Mouse (Mus musculus): ENCODE results near the gene Cyp2c29. TPM values are rescaled to one million over a fixed set of nuclear protein-coding genes. Genes with fewer than 3 reads are reported as not detected.
"Not testable (repeated sequence)": the region's sequence is repeated elsewhere in the genome, so short reads cannot be mapped to it uniquely, and the experiment has no call there.

Cyp2c29 gene
- polyA plus RNA-seq (2014; fragmentation: Nextera tagmentation; extraction: Ambion mirVana), result not detected in 2 replicates

DNA sequence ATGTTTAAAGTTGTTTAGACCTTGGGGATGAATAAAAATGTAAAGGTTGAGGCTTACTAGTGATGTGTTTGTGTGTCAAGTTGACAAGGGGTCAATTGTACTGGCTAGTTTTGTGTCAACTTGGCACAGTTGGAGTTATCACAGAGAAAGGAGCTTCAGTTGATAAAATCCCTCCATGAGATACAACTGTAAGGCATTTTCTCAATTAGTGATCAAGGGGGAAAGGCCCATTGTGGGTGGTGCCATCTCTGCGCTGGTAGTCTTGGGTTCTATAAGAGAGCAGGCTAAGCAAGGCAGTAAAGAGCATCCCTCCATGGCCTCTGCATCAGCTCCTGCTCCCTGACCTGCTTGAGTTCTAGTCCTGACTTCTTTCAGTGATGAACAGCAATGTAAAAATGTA is at the start of gene Cyp2c29:
Cyp2c29 (plus strand) TSS at position 301 of the 400 bp plus-strand sequence.
- no CpG with 5 or more reads among the region's 1 CpGs for WGBS
- not testable (repeated sequence) for H3K27ac ChIP-seq (ENCODE audit: low read depth, low read length); H3K9me3 ChIP-seq (ENCODE audit: control insufficient read depth, low read length); H3K27me3 ChIP-seq (ENCODE audit: control insufficient read depth, insufficient read depth, low read length); H3K4me2 ChIP-seq (replicated peaks; ENCODE audit: low read depth, low read length); H3K36me3 ChIP-seq (ENCODE audit: control insufficient read depth, insufficient read depth, low read length); H3K9ac ChIP-seq (ENCODE audit: low read depth, low read length); DNase-seq (ENCODE audit: low spot score); ATAC-seq (ENCODE audit: low FRiP score); H3K4me1 ChIP-seq (replicated peaks; ENCODE audit: control insufficient read depth, insufficient read depth, low read length); H3K4me3 ChIP-seq (ENCODE audit: low read depth, low read length)

DNA sequence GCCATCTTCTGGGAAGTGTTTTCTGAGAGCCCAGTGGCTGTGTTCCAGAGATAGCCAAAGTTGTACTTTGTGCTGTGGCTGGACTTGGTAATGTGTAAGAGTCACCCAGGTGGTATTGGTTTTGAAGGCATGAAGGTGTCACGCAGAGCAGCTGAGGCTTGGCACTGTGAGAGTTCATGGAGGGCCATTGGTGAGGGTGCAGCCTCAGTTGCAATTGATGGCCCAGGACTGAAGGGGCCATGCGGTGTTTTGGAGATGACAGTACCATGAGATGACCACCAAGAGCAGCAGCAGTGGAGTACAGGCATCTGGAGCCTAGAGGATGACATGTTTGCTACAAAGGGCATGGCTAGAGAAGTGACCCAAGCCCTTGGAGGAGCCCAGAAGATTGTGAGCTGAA is 2.2 kb upstream of the Cyp2c29 start:
- not testable (repeated sequence) for H3K4me1 ChIP-seq (replicated peaks; ENCODE audit: control insufficient read depth, insufficient read depth, low read length); H3K4me2 ChIP-seq (replicated peaks; ENCODE audit: low read depth, low read length); H3K27ac ChIP-seq (ENCODE audit: low read depth, low read length); H3K27me3 ChIP-seq (ENCODE audit: control insufficient read depth, insufficient read depth, low read length); H3K9ac ChIP-seq (ENCODE audit: low read depth, low read length); H3K4me3 ChIP-seq (ENCODE audit: low read depth, low read length); ATAC-seq (ENCODE audit: low FRiP score); DNase-seq (ENCODE audit: low spot score); H3K9me3 ChIP-seq (ENCODE audit: control insufficient read depth, low read length); H3K36me3 ChIP-seq (ENCODE audit: control insufficient read depth, insufficient read depth, low read length)
- WGBS, result 77% methylated on average over 2 of the region's 2 CpGs

DNA sequence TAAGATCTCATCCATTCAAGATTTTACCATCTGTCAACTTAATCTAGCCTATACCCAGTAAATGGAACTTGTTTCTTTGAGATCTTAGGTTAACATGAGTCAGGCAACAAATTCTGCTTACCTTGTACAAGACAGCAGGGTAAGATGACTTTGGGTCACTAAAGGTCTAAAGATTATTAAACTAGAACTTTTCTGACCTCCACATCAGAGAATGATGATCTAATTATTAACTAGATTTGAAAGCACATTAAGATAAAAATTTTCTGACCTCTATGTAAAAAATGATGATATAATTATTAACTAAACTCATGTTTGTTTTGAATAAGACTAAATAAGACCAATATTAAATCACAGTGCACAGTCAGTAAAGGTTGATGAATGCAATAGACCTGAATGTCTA is 13.6 kb downstream of the Cyp2c29 start:
- H3K4me3 ChIP-seq (ENCODE audit: low read depth, low read length), result no peak overlapping the region
- no peak for ATAC-seq (ENCODE audit: low FRiP score)

DNA sequence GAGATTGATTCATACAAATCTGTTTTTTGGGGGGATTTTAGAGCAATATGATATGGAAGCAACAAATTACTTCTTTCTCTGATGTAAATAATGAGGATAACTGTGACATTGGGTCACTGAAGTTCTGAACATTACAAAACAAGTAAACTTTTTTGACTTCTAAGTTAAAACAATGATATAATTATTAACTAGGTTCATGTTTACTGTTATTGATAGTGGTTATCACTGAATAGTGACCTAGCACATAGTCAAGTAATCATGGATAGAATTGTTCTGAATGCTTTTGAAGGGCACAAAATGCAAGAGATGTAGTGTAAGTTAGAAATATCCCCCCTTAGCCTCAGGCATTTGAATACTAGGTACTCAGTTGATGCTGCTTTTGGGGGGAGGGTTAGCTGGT is 16.4 kb downstream of the Cyp2c29 start:
- Histone ChIP-seq H3K9ac (ENCODE audit: low read depth, low read length) (no peak overlapping the region), H3K4me1 (replicated peaks; ENCODE audit: control insufficient read depth, insufficient read depth, low read length) (no peaks in the 10 kb centered on the region), H3K9me3 (ENCODE audit: control insufficient read depth, low read length) (peaks cover 2% of the 10 kb centered on the region; the same call in 1 of the 2 replicates), H3K36me3 (ENCODE audit: control insufficient read depth, insufficient read depth, low read length) (no peaks in the 10 kb centered on the region), H3K4me3 (ENCODE audit: low read depth, low read length) (no peak overlapping the region), H3K4me2 (replicated peaks; ENCODE audit: low read depth, low read length) (no peak overlapping the region), H3K27ac (ENCODE audit: low read depth, low read length) (no peak overlapping the region), H3K27me3 (ENCODE audit: control insufficient read depth, insufficient read depth, low read length) (no peaks in the 10 kb centered on the region)
- ATAC-seq (ENCODE audit: low FRiP score), result no peak
- no peak for DNase-seq (ENCODE audit: low spot score)

More for the DNA sequence above, 13.6 kb downstream of the Cyp2c29 start:
- Histone ChIP-seq H3K9ac (ENCODE audit: low read depth, low read length) (no peak overlapping the region), H3K36me3 (ENCODE audit: control insufficient read depth, insufficient read depth, low read length) (no peaks in the 10 kb centered on the region), H3K9me3 (ENCODE audit: control insufficient read depth, low read length) (peaks cover 2% of the 10 kb centered on the region; the same call in 1 of the 2 replicates), H3K4me1 (replicated peaks; ENCODE audit: control insufficient read depth, insufficient read depth, low read length) (no peaks in the 10 kb centered on the region), H3K27me3 (ENCODE audit: control insufficient read depth, insufficient read depth, low read length) (no peaks in the 10 kb centered on the region), H3K4me2 (replicated peaks; ENCODE audit: low read depth, low read length) (no peak overlapping the region), H3K27ac (ENCODE audit: low read depth, low read length) (no peak overlapping the region)
- no peak for DNase-seq (ENCODE audit: low spot score)

DNA sequence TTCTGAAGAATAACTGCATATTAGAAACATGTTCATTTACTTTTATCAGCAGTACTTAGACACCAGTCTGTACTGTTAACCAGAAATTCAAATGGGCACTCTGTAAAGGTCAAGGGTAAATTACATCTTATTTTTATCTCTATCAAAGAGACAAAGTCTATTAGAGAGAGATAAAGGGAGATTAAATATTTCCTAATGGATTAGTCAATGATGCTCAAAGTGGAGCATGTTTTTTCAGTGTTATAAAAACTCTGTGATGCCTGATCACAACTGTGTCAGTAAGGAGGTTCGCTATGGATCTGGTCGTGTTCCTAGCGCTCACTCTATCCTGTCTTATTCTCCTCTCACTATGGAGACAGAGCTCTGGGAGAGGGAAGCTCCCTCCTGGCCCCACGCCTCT is 17.6 kb downstream of the Cyp2c29 start:
- WGBS, result 78% methylated on average over 4 of the region's 4 CpGs
- Histone ChIP-seq H3K4me3 (ENCODE audit: low read depth, low read length) (no peak overlapping the region), H3K27ac (ENCODE audit: low read depth, low read length) (no peak overlapping the region), H3K36me3 (ENCODE audit: control insufficient read depth, insufficient read depth, low read length) (no peaks in the 10 kb centered on the region), H3K4me1 (replicated peaks; ENCODE audit: control insufficient read depth, insufficient read depth, low read length) (no peaks in the 10 kb centered on the region), H3K27me3 (ENCODE audit: control insufficient read depth, insufficient read depth, low read length) (no peaks in the 10 kb centered on the region), H3K4me2 (replicated peaks; ENCODE audit: low read depth, low read length) (no peak overlapping the region), H3K9ac (ENCODE audit: low read depth, low read length) (no peak overlapping the region), H3K9me3 (ENCODE audit: control insufficient read depth, low read length) (peaks cover 2% of the 10 kb centered on the region; the same call in 1 of the 2 replicates)
- no peak for DNase-seq (ENCODE audit: low spot score)
- ATAC-seq (ENCODE audit: low FRiP score), result no peak

DNA sequence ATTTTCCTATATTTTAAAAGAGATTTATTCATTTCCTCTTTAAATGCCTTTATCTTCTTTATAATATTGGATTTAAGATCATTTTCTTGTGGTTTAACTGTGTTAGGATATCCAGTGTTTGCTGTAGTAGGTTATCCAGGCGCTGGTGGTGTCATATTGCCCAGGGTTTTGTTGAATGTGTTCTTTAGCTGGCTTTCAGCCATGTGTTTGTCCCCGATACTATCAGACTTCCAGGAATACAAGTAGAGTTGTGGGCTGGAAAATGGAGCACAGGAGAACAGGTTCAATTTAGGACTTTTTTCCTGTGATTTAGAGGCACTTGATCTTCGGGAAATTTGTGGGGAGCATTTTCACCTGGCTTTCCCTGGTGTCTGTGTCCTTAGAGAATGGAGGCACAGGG is 19.8 kb downstream of the Cyp2c29 start:
- DNase-seq (ENCODE audit: low spot score), result no peak
- peaks cover 5% of the 10 kb centered on the region for H3K9me3 ChIP-seq (ENCODE audit: control insufficient read depth, low read length)
- no peak for ATAC-seq (ENCODE audit: low FRiP score)

More for the DNA sequence above, 19.8 kb downstream of the Cyp2c29 start:
- WGBS, result 77% methylated on average over 3 of the region's 3 CpGs
- H3K36me3 ChIP-seq (ENCODE audit: control insufficient read depth, insufficient read depth, low read length), result no peaks in the 10 kb centered on the region
- no peaks in the 10 kb centered on the region for H3K27me3 ChIP-seq (ENCODE audit: control insufficient read depth, insufficient read depth, low read length)
- no peak overlapping the region for H3K4me3 ChIP-seq (ENCODE audit: low read depth, low read length)
- H3K4me1 ChIP-seq (replicated peaks; ENCODE audit: control insufficient read depth, insufficient read depth, low read length), result no peaks in the 10 kb centered on the region
- no peak overlapping the region for H3K9ac ChIP-seq (ENCODE audit: low read depth, low read length)
- no peak overlapping the region for H3K4me2 ChIP-seq (replicated peaks; ENCODE audit: low read depth, low read length)
- no peak overlapping the region for H3K27ac ChIP-seq (ENCODE audit: low read depth, low read length)

Other genes with a start within 250 kb of the Cyp2c29 start
- not detected in 2 replicates for gene Cyp2c65, start 208.4 kb upstream of the Cyp2c29 start, polyA plus RNA-seq (2014; fragmentation: Nextera tagmentation; extraction: Ambion mirVana)
- not detected in 2 replicates for gene Cyp2c66, start 155.5 kb upstream of the Cyp2c29 start, polyA plus RNA-seq (2014; fragmentation: Nextera tagmentation; extraction: Ambion mirVana)
- gene Cyp2c38, start 193.7 kb downstream of the Cyp2c29 start, polyA plus RNA-seq (2014; fragmentation: Nextera tagmentation; extraction: Ambion mirVana), result not detected in 2 replicates
- gene Cyp2c39, start 241.5 kb downstream of the Cyp2c29 start, polyA plus RNA-seq (2014; fragmentation: Nextera tagmentation; extraction: Ambion mirVana), result not detected in 2 replicates

All from hindbrain, embryonic 11.5 days (tissue).